Comparison of ENCODE assay signal across 8 mouse cellular contexts in genomic region chr6:47455843-47456242, GRCm38 (mm10). TPM values are rescaled to one million over a fixed set of nuclear protein-coding genes. Genes with fewer than 3 reads are reported as not detected.
DNase-seq lines count a peak whose midpoint lies in the region; ATAC-seq and TF ChIP-seq lines count a peak whose summit lies in the region.

No protein-coding gene starts in this region.

- no peaks in the 10 kb centered on the region for H3K27me3 ChIP-seq in kidney, postnatal 0 days (ENCODE audit: insufficient read depth, low read length)
- no peaks in the 10 kb centered on the region for H3K27me3 ChIP-seq in intestine, embryonic 14.5 days (replicated peaks; ENCODE audit: control insufficient read depth, insufficient read depth, low read length)
- H3K27me3 ChIP-seq in myocyte (ENCODE audit: control insufficient read depth, insufficient read depth, insufficient read length) = no peaks in the 10 kb centered on the region

- peaks cover 63% of the 10 kb centered on the region for H3K79me2 ChIP-seq in myocyte (ENCODE audit: control insufficient read depth, insufficient read depth)

- H3K4me2 ChIP-seq in kidney, postnatal 0 days (ENCODE audit: low read length) = peak overlapping the region; percentile 85
- peak overlapping the region; percentile 90 for H3K4me2 ChIP-seq in intestine, embryonic 14.5 days (ENCODE audit: low read length)
- peak overlapping the region; percentile 68 for H3K4me2 ChIP-seq in myocyte (ENCODE audit: low read depth)

- no peak overlapping the region for H3K9ac ChIP-seq in kidney, postnatal 0 days (ENCODE audit: low read depth, low read length)
- H3K9ac ChIP-seq in intestine, embryonic 14.5 days (ENCODE audit: low read length) = peak overlapping the region; percentile 99

- TF ChIP-seq POLR2A in cortical plate, adult 2 months (IDR thresholded peaks at IDR 0.05; ENCODE audit: extremely low read depth, insufficient read depth, low read length) = no peak
- no peak for TF ChIP-seq POLR2A in myocyte (IDR thresholded peaks at IDR 0.05; ENCODE audit: insufficient read length, low read depth)

- ATAC-seq in kidney, postnatal 0 days (replicated peaks; ENCODE audit: low FRiP score, low read depth) = no peak
- no peak for ATAC-seq in intestine, embryonic 14.5 days (replicated peaks; ENCODE audit: low FRiP score, low TSS enrichment, low read depth)

- H3K9me3 ChIP-seq in kidney, postnatal 0 days (replicated peaks; ENCODE audit: low read length) = no peaks in the 10 kb centered on the region
- no peaks in the 10 kb centered on the region for H3K9me3 ChIP-seq in intestine, embryonic 14.5 days (ENCODE audit: control insufficient read depth, low read length)

- H3K4me3 ChIP-seq in kidney, postnatal 0 days (replicated peaks; ENCODE audit: low read depth, low read length) = peak overlapping the region; percentile 92
- H3K4me3 ChIP-seq in cortical plate, adult 2 months (ENCODE audit: insufficient read depth, low read length) = peak overlapping the region; percentile 48; the same call in 1 of the 2 replicates
- H3K4me3 ChIP-seq in intestine, embryonic 14.5 days (ENCODE audit: low read depth, low read length) = peak overlapping the region; percentile 93
- H3K4me3 ChIP-seq in myocyte = peak overlapping the region; percentile 42

- no peak overlapping the region for H3K27ac ChIP-seq in kidney, postnatal 0 days
- H3K27ac ChIP-seq in cortical plate, adult 2 months (ENCODE audit: insufficient read depth, low read length) = no peak overlapping the region
- H3K27ac ChIP-seq in intestine, embryonic 14.5 days (ENCODE audit: low read depth) = no peak overlapping the region

- no peaks in the 10 kb centered on the region for H3K4me1 ChIP-seq in kidney, postnatal 0 days (replicated peaks; ENCODE audit: insufficient read depth, low read length)
- H3K4me1 ChIP-seq in cortical plate, adult 2 months (ENCODE audit: control insufficient read depth, insufficient read depth, low read length) = peaks cover 2% of the 10 kb centered on the region; the same call in 1 of the 2 replicates
- H3K4me1 ChIP-seq in intestine, embryonic 14.5 days (replicated peaks; ENCODE audit: control insufficient read depth, insufficient read depth, low read length) = peaks cover 15% of the 10 kb centered on the region

- H3K36me3 ChIP-seq in kidney, postnatal 0 days (ENCODE audit: insufficient read depth, low read length) = no peaks in the 10 kb centered on the region
- H3K36me3 ChIP-seq in intestine, embryonic 14.5 days (ENCODE audit: control insufficient read depth, insufficient read depth, low read length) = no peaks in the 10 kb centered on the region
- H3K36me3 ChIP-seq in myocyte (ENCODE audit: control insufficient read depth, insufficient read depth) = no peaks in the 10 kb centered on the region

- WGBS in kidney, postnatal 0 days = 87% methylated on average over 1 of the region's 1 CpGs
- WGBS in intestine, embryonic 14.5 days = 77% methylated on average over 1 of the region's 1 CpGs

- TF ChIP-seq CTCF in kidney, postnatal 0 days (IDR thresholded peaks at IDR 0.05; ENCODE audit: low read depth) = no peak
- TF ChIP-seq CTCF in cortical plate, adult 2 months (IDR thresholded peaks at IDR 0.05; ENCODE audit: extremely low read depth, insufficient read depth, low read length) = no peak

- DNase-seq in kidney, postnatal 0 days (ENCODE audit: low spot score) = no peak
- DNase-seq in kidney, postnatal 14 days = no peak
- no peak for DNase-seq in intestine, embryonic 14.5 days (ENCODE audit: low spot score)
- no peak for DNase-seq in gastrocnemius, adult 8-10 months (ENCODE audit: low spot score in 2 of 2)
- DNase-seq in spleen, postnatal 14 days (ENCODE audit: low spot score in 2 of 2) = no peak
- no peak for DNase-seq in cerebellum, adult 9-10 months

- H3ac ChIP-seq in myocyte (ENCODE audit: control insufficient read depth, insufficient read length) = no peak overlapping the region

TF ChIP-seq in myocyte, 11 proteins besides CTCF, POLR2A, EP300 and RAD21:
- no peak for TF ChIP-seq USF1 (IDR thresholded peaks at IDR 0.05; ENCODE audit: low read depth)
- no peak for TF ChIP-seq MYOD1 (IDR thresholded peaks at IDR 0.05; ENCODE audit: control insufficient read depth in 1 of 3, insufficient read length in 2 of 3, low read depth in 2 of 3)
- TF ChIP-seq TCF12 (IDR thresholded peaks at IDR 0.05; ENCODE audit: insufficient read depth, poor library complexity, severe bottlenecking) = no peak
- no peak for TF ChIP-seq E2F4 (IDR thresholded peaks at IDR 0.05; ENCODE audit: insufficient read depth)
- no peak for TF ChIP-seq MYOG (IDR thresholded peaks at IDR 0.05; ENCODE audit: control insufficient read depth in 1 of 3, insufficient read depth in 1 of 3, insufficient read length in 2 of 3, low read depth in 2 of 3)
- no peak for TF ChIP-seq POLR2AphosphoS2 (IDR thresholded peaks at IDR 0.05; ENCODE audit: insufficient read length, low read depth)
- TF ChIP-seq MAX (IDR thresholded peaks at IDR 0.05; ENCODE audit: low read depth) = no peak
- TF ChIP-seq CEBPB (IDR thresholded peaks at IDR 0.05; ENCODE audit: insufficient read depth, poor library complexity, severe bottlenecking) = no peak
- TF ChIP-seq SRF (IDR thresholded peaks at IDR 0.05; ENCODE audit: control insufficient read depth, insufficient read length, low read depth) = no peak
- TF ChIP-seq TCF3 (IDR thresholded peaks at IDR 0.05; ENCODE audit: insufficient read length, low read depth) = no peak
- no peak for TF ChIP-seq REST (IDR thresholded peaks at IDR 0.05; ENCODE audit: insufficient read depth, insufficient read length)

RNA-seq across cellular contexts. Expression of gene Cul1, which starts 2.6 kb away (rescaled TPM):
- 108 and 115 TPM in 2 replicates for polyA plus RNA-seq in kidney, postnatal 0 days (2015; fragmentation: Nextera tagmentation; extraction: Ambion mirVana)
- 103 and 106 TPM in 2 replicates for polyA plus RNA-seq in cortical plate, adult 2 months (2012; rRNA removed)
- 124 and 140 TPM in 2 replicates for polyA plus RNA-seq in intestine, embryonic 14.5 days (2014; fragmentation: Nextera tagmentation; extraction: Ambion mirVana)
- 29.5 TPM for polyA plus RNA-seq in myocyte (2012; fragmentation: generic; extraction: Trizol)
- 10 to 100 TPM; 61.5 to 72.4 (median 69.9) TPM for total RNA-seq in gastrocnemius, adult 8-10 months (2022)

Comparison
In these comparisons a context has a peak if more than half of its experiments do, and no peak if none do; other contexts are left out.
1. H3K4me3 ChIP-seq: peak in every context shown above with its lines; median percentile 93 in intestine, embryonic 14.5 days; 92 in kidney, postnatal 0 days; 48 in cortical plate, adult 2 months; 42 in myocyte.